Mouse (Mus musculus) spleen, adult 2 months (tissue): Measurements from ENCODE around the gene Etv4. TPM values are rescaled to one million over a fixed set of nuclear protein-coding genes. Genes with fewer than 3 reads are reported as not detected.

ENCODE experiments used
- DNase-seq, 2 experiments: peaks; one replicate each; pipeline versions ENCODE4 v3.0.0 to v3.0.0-alpha.2; 2012 to 2021; ENCODE audit warnings: low spot score in 2 of 2, low read depth in 1 of 2
- H3K27ac ChIP-seq: fragments of 200-500 bp; 2 replicates; pipeline ENCODE4 v1.5.1; 2012; ENCODE audit warnings: low read length, inconsistent platforms; ENCODE audit not compliant: insufficient read depth
- H3K27me3 ChIP-seq: fragments of 200-500 bp; 2 replicates; pipeline ENCODE4 v1.6.1; 2012; ENCODE audit warnings: mild to moderate bottlenecking, moderate library complexity, low read length, inconsistent platforms; ENCODE audit not compliant: control insufficient read depth, insufficient read depth
- H3K36me3 ChIP-seq: fragments of 200-500 bp; 2 replicates; pipeline ENCODE4 v1.6.1; 2012; ENCODE audit warnings: mild to moderate bottlenecking, low read length, inconsistent platforms; ENCODE audit not compliant: control insufficient read depth, insufficient read depth
- H3K4me1 ChIP-seq: fragments of 200-500 bp; 2 replicates; pipeline ENCODE4 v1.6.1; 2011; ENCODE audit warnings: inconsistent platforms; ENCODE audit not compliant: control insufficient read depth, insufficient read depth, insufficient read length
- H3K4me3 ChIP-seq: fragments of 200-500 bp; 2 replicates; pipeline ENCODE4 v1.5.1; 2011; ENCODE audit warnings: mild to moderate bottlenecking, inconsistent platforms; ENCODE audit not compliant: insufficient read depth, insufficient read length; ENCODE audit errors: extremely low read depth
- CTCF ChIP-seq: fragments of 200-500 bp; IDR thresholded peaks from 2 replicates; pipeline ENCODE4 v1.5.1; 2011; ENCODE audit warnings: mild to moderate bottlenecking, inconsistent platforms; ENCODE audit not compliant: insufficient read depth, insufficient read length, insufficient replicate concordance; ENCODE audit errors: extremely low read depth
- POLR2A ChIP-seq: fragments of 200-500 bp; IDR thresholded peaks from 2 replicates; pipeline ENCODE4 v1.6.1; 2011; ENCODE audit warnings: low read depth, low read length, inconsistent platforms
- WGBS: fragments of 180-500 bp; shearing (Covaris S2); methylation state at CpG from one replicate; pipeline ENCODE4 v1.1.7; 2018; 5-methylcytosine and 5-hydroxymethylcytosine counted together
- polyA plus RNA-seq: library from polyadenylated mRNA; depleted of rRNA; stranded (reverse); fragments of >200 nt; gene quantifications from 2 replicates; pipeline ENCODE4 v1.2.3, GENCODE M21; 2012

The Etv4 gene
- polyA plus RNA-seq, 1 experiment = 0.34 TPM

GRCm38 (mm10) chr11:101786651-101787050 is 1.5 kb upstream of the Etv4 start:
- H3K4me3 ChIP-seq = no peak overlapping the region
- DNase-seq = no peak
- TF ChIP-seq CTCF (no peak), POLR2A (no peak)
- peaks cover 7% of the 10 kb centered on the region; the same call in 1 of the 2 replicates for H3K4me1 ChIP-seq
- H3K36me3 ChIP-seq = no peaks in the 10 kb centered on the region
- H3K27ac ChIP-seq = no peak overlapping the region
- 72% methylated on average over 7 of the region's 7 CpGs for WGBS
- H3K27me3 ChIP-seq = peaks cover 21% of the 10 kb centered on the region

GRCm38 (mm10) chr11:101785852-101786205 is 658 bp upstream of the Etv4 start:
- 18% methylated on average over 7 of the region's 7 CpGs for WGBS
- H3K4me3 ChIP-seq = no peak overlapping the region

GRCm38 (mm10) chr11:101784488-101785142 is 556 bp downstream of the Etv4 start:
- no peak for TF ChIP-seq CTCF
- no peak for TF ChIP-seq POLR2A
- H3K4me3 ChIP-seq = peak overlapping the region; percentile 54; the same call in 1 of the 2 replicates
- H3K36me3 ChIP-seq = no peaks in the 10 kb centered on the region
- H3K27me3 ChIP-seq = peaks cover 21% of the 10 kb centered on the region
- H3K27ac ChIP-seq = no peak overlapping the region
- H3K4me1 ChIP-seq = peaks cover 7% of the 10 kb centered on the region; the same call in 1 of the 2 replicates
- WGBS = 1% methylated on average over 53 of the region's 67 CpGs
- no peak for DNase-seq

More at GRCm38 (mm10) chr11:101785852-101786205, 658 bp upstream of the Etv4 start:
- Histone ChIP-seq H3K4me1 (peaks cover 7% of the 10 kb centered on the region; the same call in 1 of the 2 replicates), H3K27me3 (peaks cover 21% of the 10 kb centered on the region), H3K27ac (no peak overlapping the region), H3K36me3 (no peaks in the 10 kb centered on the region)
- DNase-seq = no peak
- TF ChIP-seq CTCF (no peak), POLR2A (no peak)

- DNase-seq = no peak
- Histone ChIP-seq H3K27me3 (peaks cover 21% of the 10 kb centered on the region), H3K36me3 (no peaks in the 10 kb centered on the region), H3K4me1 (peaks cover 7% of the 10 kb centered on the region; the same call in 1 of the 2 replicates), H3K4me3 (no peak overlapping the region), H3K27ac (no peak overlapping the region)
- TF ChIP-seq CTCF (no peak), POLR2A (no peak)
- 14% methylated on average over 19 of the region's 19 CpGs for WGBS
These were observed 1.1 kb downstream of the Etv4 start for GRCm38 (mm10) chr11:101784072-101784471.

GRCm38 (mm10) chr11:101783584-101783983 is 1.6 kb downstream of the Etv4 start:
- TF ChIP-seq CTCF (no peak), POLR2A (no peak)
- 39% methylated on average over 9 of the region's 9 CpGs for WGBS
- peaks cover 21% of the 10 kb centered on the region for H3K27me3 ChIP-seq
- no peak overlapping the region for H3K4me3 ChIP-seq
- H3K36me3 ChIP-seq = no peaks in the 10 kb centered on the region
- no peak overlapping the region for H3K27ac ChIP-seq
- H3K4me1 ChIP-seq = peaks cover 7% of the 10 kb centered on the region; the same call in 1 of the 2 replicates
- DNase-seq = no peak

GRCm38 (mm10) chr11:101783135-101783534 is 2.0 kb downstream of the Etv4 start:
- peaks cover 21% of the 10 kb centered on the region for H3K27me3 ChIP-seq
- WGBS = 74% methylated on average over 1 of the region's 1 CpGs

GRCm38 (mm10) chr11:101776846-101777245 is 8.3 kb downstream of the Etv4 start:
- DNase-seq = no peak
- Histone ChIP-seq H3K4me3 (no peak overlapping the region), H3K4me1 (no peaks in the 10 kb centered on the region), H3K27me3 (no peaks in the 10 kb centered on the region), H3K27ac (no peak overlapping the region), H3K36me3 (no peaks in the 10 kb centered on the region)
- 62% methylated on average over 4 of the region's 4 CpGs for WGBS
- TF ChIP-seq CTCF (no peak), POLR2A (no peak)

More at GRCm38 (mm10) chr11:101783135-101783534, 2.0 kb downstream of the Etv4 start:
- Histone ChIP-seq H3K27ac (no peak overlapping the region), H3K36me3 (no peaks in the 10 kb centered on the region), H3K4me1 (peaks cover 7% of the 10 kb centered on the region; the same call in 1 of the 2 replicates), H3K4me3 (no peak overlapping the region)
- DNase-seq = no peak
- TF ChIP-seq CTCF (no peak), POLR2A (no peak)
